Mouse (Mus musculus) heart, postnatal 10 days (tissue): Measurements from ENCODE around the gene Taf3. TPM values are rescaled to one million over a fixed set of nuclear protein-coding genes. Genes with fewer than 3 reads are reported as not detected.

Experiments used
- DNase-seq, 2 experiments: peaks; one replicate each; pipeline ENCODE4 v3.0.0; 2021
- intact Hi-C: fragments of 180-260 bp; cut with DNase I; formaldehyde crosslinking; loops from one replicate; pipeline ENCODE4 v1.15.1; 2025
- total RNA-seq, 2 experiments: library from RNA; stranded (reverse); gene quantifications; 2 replicates each; pipeline ENCODE4 v1.2.3; 2021

The Taf3 gene
- 1 to 10 TPM; 8.3 to 8.4 TPM for total RNA-seq

- intact Hi-C loops = no loop called here
- peak; percentile 95 to 96 for DNase-seq
Observed at GRCm38 (mm10) chr2:10048461-10048860, at the start of gene Taf3. Taf3 (minus strand) TSS chr2:10048596.

GRCm38 (mm10) chr2:10094327-10095100, 46.1 kb upstream of the Taf3 start:
- DNase-seq = no peak
- intact Hi-C loops = no loop called here

GRCm38 (mm10) chr2:10087256-10087850, 39.0 kb upstream of the Taf3 start:
- intact Hi-C loops = no loop called here
- DNase-seq = no peak

- no peak for DNase-seq
- intact Hi-C loops = no loop called here
Observed at GRCm38 (mm10) chr2:10082737-10083136, 34.3 kb upstream of the Taf3 start.

GRCm38 (mm10) chr2:10081453-10082080, 33.2 kb upstream of the Taf3 start:
- intact Hi-C loops = no loop called here
- no peak for DNase-seq

- intact Hi-C loops = no loop called here
- peak; percentile 98 for DNase-seq
Observed at GRCm38 (mm10) chr2:10080310-10081010, 32.1 kb upstream of the Taf3 start, which contains the start of the genes Atp5c1 and Kin. Atp5c1 (minus strand) TSS chr2:10080510. Kin (plus strand) TSS chr2:10080593.

- intact Hi-C loops = no loop called here
Observed at GRCm38 (mm10) chr2:10079745-10080309, 31.4 kb upstream of the Taf3 start.

GRCm38 (mm10) chr2:10076675-10077074, 28.3 kb upstream of the Taf3 start:
- intact Hi-C loops = no loop called here
- DNase-seq = no peak

More at GRCm38 (mm10) chr2:10079745-10080309, 31.4 kb upstream of the Taf3 start:
- no peak for DNase-seq

GRCm38 (mm10) chr2:10074470-10074869, 26.1 kb upstream of the Taf3 start:
- DNase-seq = no peak
- intact Hi-C loops = no loop called here

- no peak for DNase-seq
- intact Hi-C loops = no loop called here
Observed at GRCm38 (mm10) chr2:10071751-10072150, 23.4 kb upstream of the Taf3 start.

- intact Hi-C loops = no loop called here
- DNase-seq = no peak
Observed at GRCm38 (mm10) chr2:10058836-10059235, 10.4 kb upstream of the Taf3 start.

- no peak for DNase-seq
- intact Hi-C loops = no loop called here
Observed at GRCm38 (mm10) chr2:10051996-10052395, 3.6 kb upstream of the Taf3 start.

GRCm38 (mm10) chr2:10050878-10051277, 2.5 kb upstream of the Taf3 start:
- intact Hi-C loops = no loop called here
- no peak for DNase-seq

GRCm38 (mm10) chr2:10049456-10049855, 1.1 kb upstream of the Taf3 start:
- DNase-seq = no peak
- intact Hi-C loops = no loop called here

- intact Hi-C loops = no loop called here
Observed at GRCm38 (mm10) chr2:10047758-10048436, 499 bp downstream of the Taf3 start.

GRCm38 (mm10) chr2:10034976-10035375, 13.4 kb downstream of the Taf3 start:
- intact Hi-C loops = no loop called here
- DNase-seq = no peak

More at GRCm38 (mm10) chr2:10047758-10048436, 499 bp downstream of the Taf3 start:
- DNase-seq = peak; percentile 30 to 43

- intact Hi-C loops = no loop called here
- no peak for DNase-seq
Observed at GRCm38 (mm10) chr2:10033684-10034083, 14.7 kb downstream of the Taf3 start.

GRCm38 (mm10) chr2:10029755-10030154, 18.6 kb downstream of the Taf3 start:
- DNase-seq = no peak
- intact Hi-C loops = no loop called here

GRCm38 (mm10) chr2:10024264-10024663, 24.1 kb downstream of the Taf3 start:
- intact Hi-C loops = no loop called here
- DNase-seq = no peak

- intact Hi-C loops = no loop called here
Observed at GRCm38 (mm10) chr2:10021296-10021695, 27.1 kb downstream of the Taf3 start.

More at GRCm38 (mm10) chr2:10021296-10021695, 27.1 kb downstream of the Taf3 start:
- DNase-seq = no peak
